Mouse (Mus musculus): Measurements from ENCODE around the gene Pyy.

GRCm38 (mm10) chr11:102146005-102146404 lies 38.4 kb upstream of the Pyy start:
- TF ChIP-seq GATA1 (IDR thresholded peaks at IDR 0.05; ENCODE audit: borderline replicate concordance, low read length) = no peak
- no peak for TF ChIP-seq FLI1 (IDR thresholded peaks at IDR 0.05; ENCODE audit: low read length)
